Mouse (Mus musculus): ENCODE results near the gene Stk16. TPM values are rescaled to one million over a fixed set of nuclear protein-coding genes. Genes with fewer than 3 reads are reported as not detected.

Stk16 gene
- total RNA-seq, 2 experiments from 2014 or later, result 135 to 208 TPM

- peak; percentile 69 for ATAC-seq (replicated peaks; ENCODE audit: poor library complexity)
Observed at GRCm38 (mm10) chr1:75236117-75237050, 25.7 kb downstream of the Stk16 start, which contains the start of gene Dnajb2. TSS of gene Dnajb2 (plus strand) at chr1:75236406.

GRCm38 (mm10) chr1:75239591-75239990, 29.0 kb downstream of the Stk16 start:
- no peak for ATAC-seq (replicated peaks; ENCODE audit: poor library complexity)

GRCm38 (mm10) chr1:75243411-75243810, 32.8 kb downstream of the Stk16 start:
- ATAC-seq (replicated peaks; ENCODE audit: poor library complexity), result no peak

GRCm38 (mm10) chr1:75244175-75244826, 33.7 kb downstream of the Stk16 start:
- no peak for ATAC-seq (replicated peaks; ENCODE audit: poor library complexity)

- peak; percentile 86 for ATAC-seq (replicated peaks; ENCODE audit: poor library complexity)
Observed at GRCm38 (mm10) chr1:75244836-75245235, 34.2 kb downstream of the Stk16 start.

GRCm38 (mm10) chr1:75247071-75247930, 36.7 kb downstream of the Stk16 start:
- no peak for ATAC-seq (replicated peaks; ENCODE audit: poor library complexity)

GRCm38 (mm10) chr1:75248041-75248772, 37.6 kb downstream of the Stk16 start:
- ATAC-seq (replicated peaks; ENCODE audit: poor library complexity), result no peak

- no peak for ATAC-seq (replicated peaks; ENCODE audit: poor library complexity)
Observed at GRCm38 (mm10) chr1:75250498-75250897, 39.9 kb downstream of the Stk16 start.

GRCm38 (mm10) chr1:75251112-75251970, 40.7 kb downstream of the Stk16 start:
- peak; percentile 80 for ATAC-seq (replicated peaks; ENCODE audit: poor library complexity)

- no peak for ATAC-seq (replicated peaks; ENCODE audit: poor library complexity)
Observed at GRCm38 (mm10) chr1:75252308-75252707, 41.7 kb downstream of the Stk16 start.

GRCm38 (mm10) chr1:75253029-75253428, 42.4 kb downstream of the Stk16 start:
- no peak for ATAC-seq (replicated peaks; ENCODE audit: poor library complexity)

- peak; percentile 72 for ATAC-seq (replicated peaks; ENCODE audit: poor library complexity)
Observed at GRCm38 (mm10) chr1:75253849-75254624, 43.4 kb downstream of the Stk16 start.

- ATAC-seq (replicated peaks; ENCODE audit: poor library complexity), result no peak
Observed at GRCm38 (mm10) chr1:75254625-75255013, 44.0 kb downstream of the Stk16 start.

GRCm38 (mm10) chr1:75255516-75256046, 44.9 kb downstream of the Stk16 start:
- ATAC-seq (replicated peaks; ENCODE audit: poor library complexity), result no peak

- no peak for ATAC-seq (replicated peaks; ENCODE audit: poor library complexity)
Observed at GRCm38 (mm10) chr1:75261278-75261677, 50.6 kb downstream of the Stk16 start.

GRCm38 (mm10) chr1:75262969-75263951, 52.6 kb downstream of the Stk16 start:
- ATAC-seq (replicated peaks; ENCODE audit: poor library complexity), result peak; percentile 92
